Mouse (Mus musculus): ENCODE measurements around the gene Apbb2.
A peak's percentile ranks its signal among the peaks of the same experiment; 100 is the strongest.

The Apbb2 gene

GRCm38 (mm10) chr5:66602287-66602820, 16.2 kb downstream of the Apbb2 start:
- DNase-seq: peak in 1 of 2 experiments; percentile 67

GRCm38 (mm10) chr5:66600415-66600814, 18.2 kb downstream of the Apbb2 start:
- no peak for DNase-seq

GRCm38 (mm10) chr5:66599888-66600287, 18.7 kb downstream of the Apbb2 start:
- DNase-seq: no peak

- no peak for DNase-seq
Observed at GRCm38 (mm10) chr5:66596296-66596695, 22.3 kb downstream of the Apbb2 start.

GRCm38 (mm10) chr5:66594881-66595280, 23.7 kb downstream of the Apbb2 start:
- DNase-seq: no peak

GRCm38 (mm10) chr5:66586236-66586745, 32.3 kb downstream of the Apbb2 start:
- DNase-seq: no peak

- DNase-seq: no peak
Observed at GRCm38 (mm10) chr5:66583019-66583406, 35.6 kb downstream of the Apbb2 start.

GRCm38 (mm10) chr5:66582281-66583018, 36.1 kb downstream of the Apbb2 start:
- peak; percentile 74 to 79 for DNase-seq

GRCm38 (mm10) chr5:66579066-66579465, 39.5 kb downstream of the Apbb2 start:
- DNase-seq: peak in 1 of 2 experiments; percentile 55

- no peak for DNase-seq
Observed at GRCm38 (mm10) chr5:66576299-66576698, 42.3 kb downstream of the Apbb2 start.

- no peak for DNase-seq
Observed at GRCm38 (mm10) chr5:66575148-66575547, 43.4 kb downstream of the Apbb2 start.

- no peak for DNase-seq
Observed at GRCm38 (mm10) chr5:66573266-66573665, 45.3 kb downstream of the Apbb2 start.

GRCm38 (mm10) chr5:66572086-66572855, 46.3 kb downstream of the Apbb2 start:
- DNase-seq: peak in 1 of 2 experiments; percentile 55

GRCm38 (mm10) chr5:66570709-66571108, 47.9 kb downstream of the Apbb2 start:
- DNase-seq: no peak

GRCm38 (mm10) chr5:66569141-66569801, 49.3 kb downstream of the Apbb2 start:
- no peak for DNase-seq

GRCm38 (mm10) chr5:66568002-66568401, 50.6 kb downstream of the Apbb2 start:
- DNase-seq: no peak

- no peak for DNase-seq
Observed at GRCm38 (mm10) chr5:66567424-66567823, 51.2 kb downstream of the Apbb2 start.

GRCm38 (mm10) chr5:66559591-66560175, 58.9 kb downstream of the Apbb2 start:
- peak in 1 of 2 experiments; percentile 64 for DNase-seq

GRCm38 (mm10) chr5:66558094-66558493, 60.5 kb downstream of the Apbb2 start:
- DNase-seq: no peak

GRCm38 (mm10) chr5:66553933-66554332, 64.7 kb downstream of the Apbb2 start:
- no peak for DNase-seq

GRCm38 (mm10) chr5:66552246-66552645, 66.3 kb downstream of the Apbb2 start:
- no peak for DNase-seq

GRCm38 (mm10) chr5:66550292-66550691, 68.3 kb downstream of the Apbb2 start:
- no peak for DNase-seq

- no peak for DNase-seq
Observed at GRCm38 (mm10) chr5:66549691-66550090, 68.9 kb downstream of the Apbb2 start.

Measured in kidney, postnatal 36 days (tissue).